Mouse (Mus musculus) T-cell, adult 2 months (primary cell): ENCODE data around the gene Emsy.
A peak's percentile ranks its signal among the peaks of the same experiment; 100 is the strongest.

Source experiments
- DNase-seq: peaks from one replicate; pipeline ENCODE4 v3.0.0; 2022; ENCODE audit warnings: low spot score

Emsy gene

DNA sequence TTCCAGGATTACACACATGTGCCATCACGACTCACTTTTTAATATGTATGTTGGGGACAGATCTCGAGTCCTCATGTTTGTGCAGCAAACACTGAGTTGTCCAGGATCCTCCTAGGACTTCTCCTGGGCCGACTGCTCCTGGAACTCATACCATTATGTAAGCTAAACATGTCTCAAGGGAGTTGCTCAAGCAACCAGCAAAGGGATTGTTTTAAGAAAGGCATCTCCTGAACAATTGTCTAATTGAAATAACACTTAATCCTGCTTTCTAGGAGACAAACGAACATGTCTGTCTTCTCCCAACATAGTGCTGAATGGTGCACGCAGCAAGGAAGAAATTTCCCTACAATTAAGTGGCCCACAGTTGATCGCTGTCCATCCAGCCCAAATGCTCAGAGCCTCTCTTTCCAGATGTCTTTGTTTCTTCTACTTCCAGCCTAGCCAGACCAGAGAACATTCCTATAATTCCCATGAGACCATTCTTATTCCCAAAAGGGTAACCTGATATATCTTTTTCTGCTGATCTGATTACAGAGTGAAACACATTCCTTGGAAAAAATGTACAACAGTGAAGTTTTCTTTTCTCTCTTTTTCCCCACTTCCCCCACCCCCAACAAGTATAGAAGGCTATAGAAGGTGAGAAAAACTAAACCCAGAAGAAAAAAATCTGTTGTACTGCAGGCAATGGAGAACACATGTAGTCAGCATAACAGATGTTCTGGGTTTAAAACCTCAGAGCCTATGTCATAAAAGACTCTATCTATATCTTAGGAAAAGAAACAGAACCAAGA is 11.6 kb upstream of the Emsy start:
- DNase-seq, result no peak

DNA sequence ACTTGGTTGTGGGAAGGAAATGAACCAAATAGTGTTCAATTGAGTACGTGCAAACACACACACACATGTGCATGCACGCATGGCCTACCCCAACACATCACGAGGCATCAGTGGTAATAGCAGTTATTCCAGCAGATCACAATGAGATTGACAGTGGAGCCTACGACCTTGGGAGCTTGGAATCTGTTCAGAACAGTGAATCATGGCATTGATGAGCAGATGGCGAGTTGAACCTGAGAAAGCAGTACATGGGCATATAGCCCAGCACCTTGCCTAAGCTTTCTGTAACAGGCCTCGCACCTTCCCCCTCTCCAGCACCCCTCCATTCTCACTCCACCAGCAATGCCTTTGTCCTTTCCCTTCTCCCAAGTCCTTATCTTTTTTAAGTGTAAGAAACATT is 9.1 kb upstream of the Emsy start:
- DNase-seq, result no peak

GRCm38 (mm10) chr7:98665166-98665565 is 8.6 kb upstream of the Emsy start:
- DNase-seq, result no peak

DNA sequence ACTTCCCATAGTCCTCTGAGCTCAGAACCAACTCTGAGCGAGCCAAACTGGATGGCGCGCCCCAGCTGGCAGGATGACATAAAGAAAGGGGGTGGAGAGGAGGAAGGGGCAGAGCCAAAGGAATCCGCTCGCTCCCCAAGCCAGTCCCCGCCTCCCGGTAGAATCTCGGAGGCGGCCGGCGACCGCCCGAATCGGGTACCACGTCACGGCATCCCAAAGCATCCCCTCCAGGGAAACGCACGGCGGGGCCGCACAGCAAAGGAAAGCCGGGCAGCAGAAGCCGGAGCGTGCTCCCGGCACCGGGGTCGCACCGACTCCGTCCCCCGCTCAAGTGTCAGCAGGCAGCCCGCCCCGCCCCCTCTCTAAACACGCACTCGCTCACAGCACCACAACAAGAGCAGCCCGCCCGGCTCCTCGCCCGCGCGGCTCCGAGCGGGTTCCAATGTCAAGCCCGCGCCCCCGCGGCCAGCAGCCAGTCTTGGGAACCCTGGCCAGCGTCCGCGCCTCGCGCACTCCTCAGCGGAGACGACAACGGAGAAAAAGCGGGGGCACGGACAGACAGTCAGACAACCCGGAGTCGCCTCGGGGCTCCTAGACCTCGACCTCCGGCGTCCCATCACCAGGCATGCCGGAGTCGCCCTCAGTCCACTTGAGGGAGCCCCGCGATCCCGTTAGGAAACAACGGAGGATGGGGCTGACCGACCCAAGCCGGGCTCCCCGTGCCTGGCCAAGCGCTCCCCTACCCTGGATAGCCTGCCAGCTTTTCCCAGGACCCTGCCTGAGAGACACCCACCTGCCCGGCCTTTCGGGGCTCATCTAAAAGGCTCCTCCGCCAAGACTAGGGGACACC is 677 bp downstream of the Emsy start:
- DNase-seq, result peak; percentile 79

- no peak for DNase-seq
Measured at GRCm38 (mm10) chr7:98651651-98652050, 4.9 kb downstream of the Emsy start.

DNA sequence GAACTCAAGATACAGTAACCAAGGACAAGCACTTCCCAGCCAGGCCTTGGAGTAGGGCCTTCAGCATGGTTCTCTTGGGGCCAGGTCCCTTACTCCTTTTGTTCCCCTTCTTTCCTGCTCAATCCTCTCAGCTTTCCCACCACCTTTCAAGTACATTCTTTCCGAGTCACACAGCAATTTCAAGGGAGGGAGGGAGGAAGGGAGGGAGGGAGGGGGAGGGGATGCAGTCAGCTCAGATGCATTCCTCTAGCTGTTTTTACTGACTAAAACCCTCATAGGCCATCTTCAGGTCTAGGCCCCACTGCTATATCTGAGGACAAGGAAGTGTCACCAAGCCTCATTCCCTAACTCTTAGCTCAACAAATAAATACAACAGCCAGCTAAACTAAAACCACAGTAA is 12.3 kb downstream of the Emsy start:
- DNase-seq, result no peak

DNA sequence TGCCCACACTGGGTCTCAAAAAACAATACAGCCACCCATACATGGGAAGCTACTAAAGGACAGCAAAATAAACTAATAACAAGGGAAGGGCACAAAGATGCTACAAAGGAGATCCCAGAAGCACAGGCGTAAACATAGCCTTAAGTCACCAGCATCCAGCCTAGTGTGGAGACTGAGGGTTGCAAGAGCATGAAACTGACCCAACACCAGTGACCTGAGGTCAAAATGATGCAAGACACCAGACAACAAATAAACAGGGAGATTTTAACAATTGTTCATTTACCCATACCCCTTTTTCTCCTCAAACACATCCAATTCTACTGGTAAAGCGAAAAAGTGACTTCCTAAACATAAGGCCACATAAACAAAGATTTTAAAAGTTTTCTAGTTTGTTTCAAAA is 20.0 kb downstream of the Emsy start:
- DNase-seq, result no peak

- no peak for DNase-seq
Measured at GRCm38 (mm10) chr7:98633032-98633431, 23.6 kb downstream of the Emsy start.

DNA sequence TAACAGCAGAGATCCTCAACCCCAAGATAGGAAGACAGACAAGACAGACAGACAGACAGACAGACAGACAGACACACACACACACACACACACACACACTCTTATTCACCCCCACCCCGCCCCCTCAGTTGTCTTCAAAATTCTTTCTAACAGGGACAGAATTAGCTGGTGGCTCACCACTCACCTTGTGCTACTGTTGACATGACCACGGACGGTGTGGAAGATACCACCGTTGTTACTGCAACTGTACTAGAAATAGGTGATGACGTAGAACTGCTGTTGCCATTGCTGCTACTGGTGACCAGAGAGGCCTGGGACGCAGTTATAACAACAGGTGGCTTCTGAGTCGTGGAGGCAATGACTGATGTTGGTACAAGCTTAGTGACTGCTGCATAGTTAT is 26.6 kb downstream of the Emsy start:
- no peak for DNase-seq

- no peak for DNase-seq
Measured at GRCm38 (mm10) chr7:98617739-98618138, 38.8 kb downstream of the Emsy start.

DNA sequence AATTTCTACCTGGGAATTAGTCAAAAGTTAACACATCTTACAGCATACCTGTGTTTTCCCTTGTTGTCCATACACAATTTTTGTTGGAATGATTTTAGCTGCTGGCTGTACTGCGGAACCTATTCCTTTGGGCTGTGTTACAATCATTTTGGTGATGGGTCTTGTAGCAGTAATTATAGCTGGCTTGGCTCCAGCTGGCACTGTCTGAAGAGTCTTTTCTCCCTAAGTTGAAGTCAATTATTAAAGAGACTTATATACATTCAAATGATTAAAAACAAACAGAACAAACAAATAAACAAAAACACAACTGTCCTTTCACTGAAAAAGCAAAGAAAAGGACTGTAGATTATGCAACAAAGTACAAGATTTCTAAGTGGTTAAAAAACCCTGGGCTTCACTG is 43.6 kb downstream of the Emsy start:
- no peak for DNase-seq

GRCm38 (mm10) chr7:98608520-98608919 is 48.1 kb downstream of the Emsy start:
- no peak for DNase-seq

GRCm38 (mm10) chr7:98607158-98607557 is 49.4 kb downstream of the Emsy start:
- no peak for DNase-seq

DNA sequence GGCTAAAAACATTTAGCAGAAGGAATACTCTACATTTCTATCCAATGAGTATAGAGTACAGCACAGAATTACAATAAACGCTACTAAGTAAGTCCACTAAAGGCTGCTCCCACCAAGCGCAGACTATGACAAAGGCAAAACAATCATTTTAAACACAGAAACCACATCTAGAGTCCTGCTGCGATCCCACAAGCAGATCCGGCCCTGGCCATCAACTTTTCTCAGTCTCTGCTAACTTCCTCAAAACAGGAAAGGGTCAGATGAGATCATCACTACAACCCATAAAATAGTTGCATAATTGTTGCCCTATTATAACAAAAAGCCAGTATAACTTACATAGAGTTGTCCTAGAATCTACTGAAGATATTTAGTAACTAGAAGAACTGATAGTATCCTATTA is 54.9 kb downstream of the Emsy start:
- DNase-seq, result no peak

DNA sequence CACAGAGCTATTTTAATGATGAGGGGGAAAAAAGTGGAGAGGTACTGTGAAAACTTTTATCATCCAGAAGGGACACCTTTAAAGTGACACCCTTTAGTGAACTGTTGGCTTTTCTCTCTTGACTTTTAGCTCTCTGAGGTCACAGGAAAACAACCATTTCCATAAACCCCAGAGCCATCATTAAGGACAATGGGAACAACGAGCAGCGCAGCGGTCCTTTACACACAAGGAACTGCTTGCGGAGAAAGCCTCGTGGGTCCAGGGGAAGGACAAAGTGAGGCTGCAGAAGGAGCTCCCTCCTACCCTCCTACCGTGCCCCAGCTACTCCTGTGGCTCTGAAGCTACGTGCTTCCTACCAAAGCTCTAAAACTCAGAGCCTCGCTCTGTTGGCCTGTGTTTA is 59.2 kb downstream of the Emsy start:
- no peak for DNase-seq

- no peak for DNase-seq
Measured at GRCm38 (mm10) chr7:98594731-98595130, 61.9 kb downstream of the Emsy start.

DNA sequence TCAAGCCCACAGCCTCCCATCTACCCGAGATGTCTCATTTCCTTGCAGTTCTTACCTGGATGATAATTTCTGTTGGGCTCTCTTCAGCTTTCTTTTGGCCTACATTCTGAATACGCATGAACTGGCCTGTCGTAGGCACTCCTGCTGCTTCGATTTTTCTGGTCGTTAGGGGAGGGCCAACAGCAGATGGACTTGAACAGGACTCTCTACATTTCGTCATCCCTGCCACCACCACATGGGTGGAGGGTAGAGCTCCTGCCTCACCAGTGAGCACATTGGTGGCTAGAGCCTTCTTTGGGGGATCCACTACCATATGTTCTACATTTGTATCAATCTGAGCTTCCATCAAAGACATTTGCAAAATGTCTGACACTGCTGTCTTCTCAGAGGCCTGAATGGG is 63.3 kb downstream of the Emsy start:
- no peak for DNase-seq

DNA sequence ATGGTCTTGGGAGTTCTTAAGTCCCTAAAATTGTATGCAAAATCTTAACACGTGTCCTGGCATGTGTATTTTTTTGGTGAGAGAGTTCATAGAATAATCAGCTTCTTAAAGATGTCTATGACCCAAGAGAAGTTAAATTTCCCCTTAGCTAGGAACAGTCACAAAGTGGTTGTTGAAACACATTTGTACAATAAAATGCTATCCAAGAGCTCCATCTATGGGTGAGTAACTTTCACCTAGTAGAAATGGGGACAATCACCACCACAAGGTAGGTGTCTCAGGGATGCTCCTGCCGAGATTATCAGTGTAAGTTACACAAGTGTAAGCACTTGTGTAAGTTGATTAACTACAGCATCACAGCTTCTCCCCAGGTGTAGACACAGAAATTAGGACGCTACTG is 67.6 kb downstream of the Emsy start:
- DNase-seq, result no peak

DNA sequence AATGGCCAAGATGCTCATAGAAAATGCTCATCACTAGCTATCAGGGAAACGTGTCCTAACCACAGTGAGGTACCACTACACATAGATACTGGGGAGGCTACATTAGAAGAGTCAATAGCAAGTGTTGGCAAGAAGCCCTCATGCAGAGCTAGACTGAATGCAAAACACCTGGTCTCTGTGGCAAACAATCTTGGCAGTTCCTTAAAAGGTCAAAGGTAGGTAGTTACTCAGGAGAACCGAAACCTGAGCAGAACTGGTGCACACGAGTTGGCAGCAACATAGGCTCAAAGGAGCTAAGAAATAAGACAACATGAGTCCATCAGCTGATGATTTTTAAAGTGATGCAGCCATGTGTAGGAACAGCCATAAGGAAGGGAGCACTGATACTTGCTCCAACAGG is 70.3 kb downstream of the Emsy start:
- DNase-seq, result no peak

- DNase-seq, result no peak
Measured at GRCm38 (mm10) chr7:98584555-98584954, 72.0 kb downstream of the Emsy start.

DNA sequence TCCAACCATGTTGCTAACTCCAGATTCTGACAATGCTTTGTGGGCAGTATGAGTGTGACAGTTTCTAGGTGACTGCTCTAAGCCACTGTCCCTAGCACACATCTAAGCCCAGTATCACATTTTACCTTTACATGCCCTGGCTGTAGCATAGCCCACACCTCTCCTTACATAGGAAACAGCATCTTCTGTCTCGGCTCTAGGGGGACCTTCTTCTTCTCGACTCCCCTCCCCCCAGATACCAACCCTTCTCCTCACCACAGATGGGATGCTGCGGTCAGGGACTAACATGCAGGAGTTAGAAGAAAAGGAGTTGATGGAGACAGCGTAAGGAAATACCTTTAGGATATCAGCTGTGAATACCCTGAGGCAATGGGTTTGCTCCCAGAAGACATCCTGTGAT is 75.3 kb downstream of the Emsy start:
- no peak for DNase-seq

DNA sequence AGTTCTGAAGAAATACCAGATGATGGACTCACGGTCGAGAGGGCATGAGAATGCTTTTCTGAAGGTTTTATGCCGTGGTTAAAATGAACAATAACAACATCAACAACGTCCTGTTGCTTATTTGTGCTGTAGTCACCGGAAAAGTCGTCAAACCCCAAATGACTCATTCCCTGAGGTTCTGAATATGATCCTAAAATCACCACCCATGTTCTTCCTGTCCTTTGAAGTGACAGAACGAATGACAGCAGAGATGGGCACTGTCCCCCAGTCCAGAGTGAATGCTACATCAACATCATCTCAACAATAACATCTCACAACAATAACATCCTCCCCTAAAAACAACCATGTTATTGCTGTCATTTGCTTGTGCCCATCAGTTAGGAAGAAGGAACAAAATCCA is 76.1 kb downstream of the Emsy start:
- DNase-seq, result peak; percentile 17

DNA sequence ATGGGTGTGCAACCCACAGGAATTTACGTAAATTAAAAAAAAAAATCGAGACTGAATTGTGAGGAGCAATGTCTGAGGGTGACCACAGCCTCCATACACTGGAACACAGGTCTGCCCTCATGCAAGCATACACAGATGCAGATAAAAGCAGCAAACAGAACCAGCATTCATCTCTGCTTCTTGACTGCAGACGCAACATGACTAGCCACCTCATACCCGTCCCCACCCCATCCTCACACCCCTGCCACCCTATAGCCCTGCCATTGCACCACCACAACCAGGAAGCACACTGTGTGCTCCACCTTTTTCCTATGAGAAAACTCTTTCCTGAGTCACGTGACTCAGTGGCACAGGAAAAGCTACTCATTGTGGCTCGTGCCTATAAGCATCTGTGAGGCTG is 76.9 kb downstream of the Emsy start:
- no peak for DNase-seq

DNA sequence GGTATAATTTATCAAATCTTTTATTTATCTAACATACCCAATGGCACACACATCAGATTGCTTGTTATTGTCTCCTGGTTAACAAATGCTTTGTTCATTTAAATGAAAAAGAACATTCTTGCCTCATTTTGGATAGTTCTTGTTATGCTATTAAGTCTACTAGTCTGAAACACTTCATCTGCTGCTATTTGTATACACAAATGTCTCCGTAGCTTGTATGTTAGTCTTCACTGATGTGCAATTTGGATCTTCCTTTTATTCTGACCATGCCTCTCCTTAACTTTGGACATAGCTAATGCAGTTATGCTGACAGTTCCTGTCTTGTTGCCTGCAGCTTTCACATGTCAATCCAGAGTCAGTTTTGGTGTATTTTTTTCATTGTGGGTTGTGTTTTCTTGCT is 79.1 kb downstream of the Emsy start:
- no peak for DNase-seq
